Mouse (Mus musculus) layer of hippocampus, postnatal 10 days (tissue): ENCODE data around the gene Slpi. TPM values are rescaled to one million over a fixed set of nuclear protein-coding genes. Genes with fewer than 3 reads are reported as not detected.

ENCODE experiments used
- DNase-seq, 2 experiments: peaks; one replicate each; pipeline ENCODE4 v3.0.0; 2021; ENCODE audit warnings: low spot score in 2 of 2
- total RNA-seq, 2 experiments: library from RNA; stranded (reverse); gene quantifications; 2 replicates each; pipeline ENCODE4 v1.2.3; 2021

Slpi gene
- total RNA-seq, 2 experiments from 2014 or later, result 1.0 to 1.4 TPM

- no peak for DNase-seq
Measured at GRCm38 (mm10) chr2:164421979-164422378, 33.1 kb upstream of the Slpi start.

DNA sequence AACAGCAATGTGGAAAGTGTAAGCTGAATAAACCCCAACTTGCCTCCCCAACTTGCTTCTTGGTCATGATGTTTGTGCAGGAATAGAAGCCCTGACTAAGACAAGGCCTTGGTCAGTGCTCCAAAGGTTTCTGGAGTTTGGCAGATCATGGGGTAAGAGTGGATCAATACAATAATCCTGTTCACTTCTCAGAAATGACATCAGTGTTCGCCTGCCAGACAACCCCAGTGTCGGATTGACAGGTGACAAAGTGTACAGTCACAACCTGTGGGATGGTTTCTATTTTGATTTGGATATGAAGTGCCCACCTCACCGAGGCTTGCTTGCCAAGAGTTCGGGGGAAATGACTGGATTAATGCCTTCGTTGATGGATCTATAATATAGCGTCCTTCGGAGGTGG, 32.4 kb upstream of the Slpi start:
- no peak for DNase-seq

GRCm38 (mm10) chr2:164419489-164419888, 30.6 kb upstream of the Slpi start:
- DNase-seq, result no peak

- no peak for DNase-seq
Measured at GRCm38 (mm10) chr2:164418308-164418875, 29.5 kb upstream of the Slpi start.

DNA sequence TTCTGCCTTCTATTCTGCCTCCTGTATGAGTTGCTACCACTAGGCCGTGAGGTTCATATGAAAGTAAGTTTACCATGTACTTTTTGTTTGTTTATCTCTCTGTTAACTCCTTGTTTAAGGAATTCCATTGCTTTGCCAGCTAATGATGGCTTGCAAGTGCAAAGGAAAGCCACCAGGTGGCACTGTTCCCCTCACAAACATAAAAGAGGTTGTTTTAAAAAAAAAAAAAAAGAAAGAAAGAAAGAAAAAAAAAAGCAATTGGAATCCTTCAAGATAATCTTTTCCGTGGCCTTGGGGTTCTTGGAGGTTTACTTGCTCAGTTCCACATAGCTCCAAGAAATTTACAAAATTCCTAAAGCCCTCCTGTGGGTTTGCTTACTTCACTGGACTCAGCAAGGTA, 28.3 kb upstream of the Slpi start:
- DNase-seq, result peak in 1 of 2 experiments; percentile 53

GRCm38 (mm10) chr2:164414581-164414980, 25.7 kb upstream of the Slpi start:
- no peak for DNase-seq

DNA sequence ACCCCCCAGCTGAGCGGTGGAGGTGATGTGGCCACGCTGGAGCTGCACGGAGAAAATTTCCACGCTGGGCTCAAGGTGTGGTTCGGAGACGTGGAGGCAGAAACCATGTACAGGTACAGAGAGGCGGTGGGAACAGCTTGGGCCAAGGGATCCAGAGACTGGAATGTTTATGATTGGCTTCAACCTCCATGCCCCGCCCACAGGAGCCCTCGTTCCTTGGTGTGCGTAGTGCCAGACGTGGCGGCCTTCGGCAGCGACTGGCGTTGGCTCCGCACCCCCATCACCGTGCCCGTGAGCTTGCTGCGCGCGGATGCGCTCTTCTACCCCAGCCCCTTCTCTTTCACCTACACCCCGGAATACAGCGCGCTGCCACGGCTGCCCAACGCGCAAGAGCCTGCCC, 25.3 kb upstream of the Slpi start:
- DNase-seq, result no peak

DNA sequence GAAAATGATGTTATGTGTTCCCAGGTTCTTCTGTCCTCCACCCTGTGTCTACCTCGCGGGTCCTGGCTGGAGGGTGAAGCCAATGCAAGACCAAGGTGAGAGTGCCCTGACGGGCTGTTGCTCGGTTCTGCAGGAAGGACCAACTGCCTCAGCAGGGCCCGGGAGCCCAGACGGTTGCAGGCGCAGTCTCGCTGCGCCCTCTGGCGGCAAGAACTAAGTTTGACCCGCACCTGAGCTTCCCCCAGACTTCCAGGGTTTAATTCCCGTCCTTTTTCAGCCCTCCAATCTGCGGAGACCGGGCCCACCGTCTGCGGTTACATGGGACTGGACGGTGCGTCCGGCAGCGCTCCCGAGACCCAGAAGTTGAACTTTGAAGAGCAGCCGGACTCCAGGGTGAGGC, 18.8 kb upstream of the Slpi start:
- DNase-seq, result peak; percentile 77 to 83

GRCm38 (mm10) chr2:164405519-164405918, 16.6 kb upstream of the Slpi start:
- no peak for DNase-seq

DNA sequence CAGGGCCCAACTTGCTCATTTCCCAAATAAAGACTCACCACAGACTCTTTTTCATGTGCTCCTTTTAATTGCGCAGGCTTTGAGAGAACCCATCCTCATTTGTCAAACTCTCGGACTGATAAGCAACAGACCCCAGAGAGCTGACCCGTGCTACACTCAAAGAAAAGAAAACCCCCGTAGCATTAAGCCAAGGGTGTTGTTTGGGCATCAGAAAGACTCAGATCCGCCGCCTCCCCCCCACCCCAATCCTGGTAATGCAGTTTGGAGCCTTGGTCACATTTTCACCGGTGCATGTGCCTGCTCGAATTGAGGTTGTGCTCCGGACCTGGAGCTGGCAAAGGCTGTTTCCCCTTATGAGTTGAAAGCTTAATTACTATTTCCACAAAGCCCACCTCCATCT, 16.2 kb upstream of the Slpi start, which contains the start of gene Matn4:
TSS of gene Matn4 (minus strand) at position 101 of the 400 bp plus-strand sequence.
- no peak for DNase-seq

GRCm38 (mm10) chr2:164404082-164404990, 15.4 kb upstream of the Slpi start:
- peak in 1 of 2 experiments; percentile 32 for DNase-seq

GRCm38 (mm10) chr2:164403396-164404081, 14.6 kb upstream of the Slpi start:
- DNase-seq, result peak in 1 of 2 experiments; percentile 56

DNA sequence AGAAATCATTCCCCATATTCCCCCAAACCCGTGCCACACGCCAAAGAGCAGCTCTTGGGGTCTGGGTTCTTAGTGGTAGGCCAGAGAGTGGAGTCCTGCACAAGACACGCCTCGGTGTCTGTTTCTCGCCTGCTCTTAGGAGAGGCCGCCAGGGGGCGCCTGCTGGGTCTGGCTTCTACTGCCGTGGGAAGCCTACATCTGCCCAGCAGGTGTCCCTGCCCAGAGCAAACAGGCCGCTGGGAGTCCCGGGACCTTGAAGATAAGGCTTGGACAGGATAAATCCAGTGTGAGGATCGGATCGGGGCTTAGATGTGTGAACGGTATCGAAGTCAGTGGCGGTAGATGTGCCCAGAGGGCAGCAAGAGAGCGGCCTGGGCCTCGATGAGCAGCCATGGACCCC, 14.0 kb upstream of the Slpi start, which contains the start of gene Rbpjl:
TSS of gene Rbpjl (plus strand) at position 236 of the 400 bp plus-strand sequence.
- peak; percentile 75 to 76 for DNase-seq

DNA sequence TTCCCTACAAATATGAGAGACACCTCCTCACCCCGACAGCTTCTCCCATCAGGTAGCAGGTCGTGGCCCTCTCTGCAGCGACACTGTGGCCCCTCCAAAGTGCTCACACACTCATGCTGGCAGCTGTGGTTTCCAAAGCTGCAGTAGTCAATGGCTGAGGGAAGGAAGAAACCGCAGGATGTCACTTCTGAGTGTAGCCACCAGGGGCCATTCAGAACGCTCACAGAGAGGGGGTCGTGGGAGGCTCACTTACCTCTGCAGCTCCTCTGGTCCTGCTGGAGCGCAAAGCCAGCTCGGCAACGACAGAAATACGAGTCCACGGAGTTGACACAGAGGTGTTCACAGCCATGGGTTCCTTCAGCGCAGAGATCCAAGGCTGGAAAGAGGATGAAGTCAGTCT, 8.0 kb upstream of the Slpi start:
- no peak for DNase-seq

DNA sequence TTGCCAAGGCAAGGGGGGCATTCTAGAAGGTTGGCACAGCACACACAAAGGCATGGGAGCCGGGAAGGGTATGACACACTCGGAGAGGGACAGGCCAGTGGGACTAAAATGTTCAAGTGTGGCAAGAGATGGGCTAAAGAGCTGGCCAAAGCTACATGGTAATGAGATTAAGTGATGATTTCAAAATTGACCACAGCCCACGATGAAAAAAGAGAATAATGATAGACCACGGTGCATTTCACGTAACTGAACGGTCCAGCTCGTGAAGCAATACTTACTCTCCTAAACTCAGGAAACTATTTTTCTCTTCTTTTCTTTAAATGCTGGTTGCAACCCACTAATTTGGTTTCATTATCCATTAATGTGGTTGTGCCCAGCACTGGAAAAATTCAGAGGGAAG, 7.2 kb upstream of the Slpi start:
- DNase-seq, result no peak

- no peak for DNase-seq
Measured at GRCm38 (mm10) chr2:164393126-164393525, 4.2 kb upstream of the Slpi start.

GRCm38 (mm10) chr2:164389499-164389898, 604 bp upstream of the Slpi start:
- DNase-seq, result peak; percentile 94

DNA sequence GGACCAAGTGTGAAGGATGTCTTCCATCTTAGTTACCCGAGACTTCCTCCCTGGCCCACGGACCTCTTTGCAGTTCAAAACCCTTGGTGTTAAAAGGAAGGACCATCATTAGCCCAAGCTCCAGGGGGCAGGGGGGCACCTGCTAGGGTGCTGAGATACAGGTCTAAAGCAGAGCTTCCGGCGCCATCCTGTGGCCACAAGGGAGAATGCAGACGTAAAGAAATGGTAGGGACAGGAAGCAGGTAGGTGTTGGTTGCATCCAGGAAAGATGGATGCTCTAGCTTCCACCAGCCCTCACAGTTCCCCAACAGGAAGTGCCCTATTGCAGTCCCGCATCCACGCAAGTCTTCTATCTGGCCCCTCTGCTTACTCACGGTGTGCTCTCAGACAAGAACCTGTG, 1.9 kb downstream of the Slpi start:
- DNase-seq, result peak; percentile 71

- peak; percentile 57 to 71 for DNase-seq
Measured at GRCm38 (mm10) chr2:164385927-164386763, 2.8 kb downstream of the Slpi start.

- DNase-seq, result no peak
Measured at GRCm38 (mm10) chr2:164383656-164384399, 5.1 kb downstream of the Slpi start.
